Mouse (Mus musculus): ENCODE measurements at regions not wholly inside any gene's neighbourhood (a gene's known extent, or its start where the extent isn't known, plus 50 kb on each side); places are given as distances from the start of the nearest gene placed in this dataset.

- TF ChIP-seq POLR2A (IDR thresholded peaks at IDR 0.05; ENCODE audit: borderline replicate concordance, low read depth, low read length) (no peak), CTCF (IDR thresholded peaks at IDR 0.05; ENCODE audit: low read depth, low read length) (no peak)
Measured at GRCm38 (mm10) chr10:20775731-20776429, 51.0 kb upstream of the Pde7b start.

All from bone marrow macrophage, adult 2 months (primary cell).